Mouse (Mus musculus) intestine, embryonic 14.5 days (tissue): Measurements from ENCODE around the gene Pkig. TPM values are rescaled to one million over a fixed set of nuclear protein-coding genes. Genes with fewer than 3 reads are reported as not detected.

Experiments
- polyA plus RNA-seq: library from polyadenylated mRNA; unstranded; fragments of >200 nt; fragmentation: Nextera tagmentation; extraction: Ambion mirVana; gene quantifications from 2 replicates; pipeline ENCODE4 v1.2.1, GENCODE M21; 2014

Pkig gene
- polyA plus RNA-seq, 1 experiment from 2014 or later = 130 TPM

Other genes starting within 250 kb of the Pkig start
- gene Oser1, start 233.7 kb upstream of the Pkig start, polyA plus RNA-seq = 88.9 and 97.7 TPM in 2 replicates
- gene Gdap1l1, start 219.9 kb upstream of the Pkig start, polyA plus RNA-seq = 9.7 and 13.2 TPM in 2 replicates
- gene Fitm2, start 185.8 kb upstream of the Pkig start, polyA plus RNA-seq = 10.7 and 11.6 TPM in 2 replicates
- 0.16 TPM in 1 of 2 replicates, not detected in the other for gene R3hdml, start 166.1 kb upstream of the Pkig start, polyA plus RNA-seq
- 89.8 and 90.5 TPM in 2 replicates for gene Hnf4a, start 151.6 kb upstream of the Pkig start, polyA plus RNA-seq
- gene Ttpal, start 56.1 kb upstream of the Pkig start, polyA plus RNA-seq = 40.6 and 40.8 TPM in 2 replicates
- 54.3 and 60.7 TPM in 2 replicates for gene Serinc3, start 13.3 kb upstream of the Pkig start, polyA plus RNA-seq
- 8.4 and 9.1 TPM in 2 replicates for gene Ada, start 91.9 kb downstream of the Pkig start, polyA plus RNA-seq
- 0.17 and 0.23 TPM in 2 replicates for gene Ccn5, start 162.5 kb downstream of the Pkig start, polyA plus RNA-seq
- not detected in 2 replicates for gene Kcnk15, start 195.3 kb downstream of the Pkig start, polyA plus RNA-seq